In the genomic region with DNA sequence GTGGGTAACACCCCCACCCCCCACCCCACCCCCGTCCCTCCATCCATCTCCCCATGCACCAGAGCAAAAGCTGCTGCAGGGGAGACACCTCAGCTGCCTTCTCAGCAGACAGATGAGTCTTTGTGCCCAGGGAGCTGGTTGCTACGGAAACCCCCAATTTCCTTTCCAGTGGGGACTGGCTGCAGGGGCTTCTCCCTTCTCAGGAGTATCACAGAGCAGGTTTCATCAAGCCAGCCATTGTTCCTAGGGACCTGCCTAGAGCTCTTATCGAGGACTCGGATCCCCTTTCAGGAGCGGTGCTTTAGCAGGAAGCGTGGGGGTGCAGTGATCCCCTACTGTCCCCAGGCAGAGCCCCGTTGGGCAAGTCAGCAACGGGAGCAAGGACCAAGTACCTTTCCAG, we compare ENCODE assay signal across 10 mouse cellular contexts. TPM values are rescaled to one million over a fixed set of nuclear protein-coding genes. Genes with fewer than 3 reads are reported as not detected.
DNase-seq lines count a peak whose midpoint lies in the region; ATAC-seq and TF ChIP-seq lines count a peak whose summit lies in the region.
"Had no signal": no experiment of that assay in that cellular context is flagged by ENCODE, and none has a peak within 500 bp of the region (broad histone marks: within the 10 kb centered on the region; RNA-seq: fewer than 3 reads in every experiment).

No protein-coding gene starts in this region.

- no peak overlapping the region for H3K9ac ChIP-seq in embryonic facial prominence, embryonic 14.5 days (ENCODE audit: low read depth, low read length)
- H3K9ac ChIP-seq in hindbrain, embryonic 16.5 days (ENCODE audit: low read depth, low read length), result peak overlapping the region; percentile 20; the same call in 1 of the 2 replicates
- H3K9ac ChIP-seq in midbrain, postnatal 0 days (replicated peaks; ENCODE audit: low read length, poor library complexity, severe bottlenecking), result peak overlapping the region; percentile 39

- no peaks in the 10 kb centered on the region for H3K4me1 ChIP-seq in embryonic facial prominence, embryonic 14.5 days (ENCODE audit: control insufficient read depth, insufficient read depth, low read length)
- H3K4me1 ChIP-seq in hindbrain, embryonic 16.5 days (ENCODE audit: control insufficient read depth, insufficient read depth, low read depth, low read length), result peaks cover 3% of the 10 kb centered on the region; the same call in 1 of the 2 replicates
- H3K4me1 ChIP-seq in midbrain, postnatal 0 days (ENCODE audit: insufficient read depth, low read length), result peaks cover 5% of the 10 kb centered on the region; the same call in 1 of the 2 replicates

- peaks cover 48% of the 10 kb centered on the region for H3K36me3 ChIP-seq in embryonic facial prominence, embryonic 14.5 days (ENCODE audit: control insufficient read depth, insufficient read depth, low read length)
- H3K36me3 ChIP-seq in hindbrain, embryonic 16.5 days (ENCODE audit: control insufficient read depth, insufficient read depth, low read length), result peaks cover 16% of the 10 kb centered on the region
- H3K36me3 ChIP-seq in midbrain, postnatal 0 days (ENCODE audit: insufficient read depth, low read length), result peaks cover 39% of the 10 kb centered on the region

- peak; percentile 50 for ATAC-seq in embryonic facial prominence, embryonic 14.5 days (ENCODE audit: low read depth)
- ATAC-seq in hindbrain, embryonic 16.5 days, result peak; percentile 57
- peak; percentile 17; the same call in 1 of the 2 replicates for ATAC-seq in midbrain, postnatal 0 days (ENCODE audit: low FRiP score)
- ATAC-seq in cerebellum, adult (ENCODE audit: insufficient number of reproducible peaks, low FRiP score, low TSS enrichment), result no peak

- H3K27ac ChIP-seq in embryonic facial prominence, embryonic 14.5 days (replicated peaks; ENCODE audit: low read depth, low read length), result peak overlapping the region; percentile 68
- peak overlapping the region; percentile 68 for H3K27ac ChIP-seq in hindbrain, embryonic 16.5 days (ENCODE audit: low read depth, low read length)
- peak overlapping the region; percentile 85 for H3K27ac ChIP-seq in midbrain, postnatal 0 days (ENCODE audit: low read depth, low read length)

- WGBS in embryonic facial prominence, embryonic 14.5 days, result 26% methylated on average over 8 of the region's 8 CpGs
- WGBS in hindbrain, embryonic 16.5 days, result 39% methylated on average over 8 of the region's 8 CpGs
- WGBS in midbrain, postnatal 0 days, result 33% methylated on average over 8 of the region's 8 CpGs

- H3K4me2 ChIP-seq in embryonic facial prominence, embryonic 14.5 days (ENCODE audit: low read depth, low read length), result no peak overlapping the region
- H3K4me2 ChIP-seq in hindbrain, embryonic 16.5 days (ENCODE audit: low read length), result no peak overlapping the region
- no peak overlapping the region for H3K4me2 ChIP-seq in midbrain, postnatal 0 days (ENCODE audit: low read depth, low read length, poor library complexity, severe bottlenecking)

- no peaks in the 10 kb centered on the region for H3K9me3 ChIP-seq in embryonic facial prominence, embryonic 14.5 days (ENCODE audit: control insufficient read depth, low read length)
- H3K9me3 ChIP-seq in hindbrain, embryonic 16.5 days (ENCODE audit: control insufficient read depth, low read length), result no peaks in the 10 kb centered on the region
- no peaks in the 10 kb centered on the region for H3K9me3 ChIP-seq in midbrain, postnatal 0 days (ENCODE audit: low read length)

- no peak overlapping the region for H3K4me3 ChIP-seq in embryonic facial prominence, embryonic 14.5 days (ENCODE audit: low read depth, low read length)
- no peak overlapping the region for H3K4me3 ChIP-seq in hindbrain, embryonic 16.5 days (ENCODE audit: low read length)
- H3K4me3 ChIP-seq in midbrain, postnatal 0 days (ENCODE audit: low read depth, low read length), result no peak overlapping the region

- H3K27me3 ChIP-seq in embryonic facial prominence, embryonic 14.5 days (replicated peaks; ENCODE audit: control insufficient read depth, insufficient read depth, low read length), result no peaks in the 10 kb centered on the region
- H3K27me3 ChIP-seq in hindbrain, embryonic 16.5 days (replicated peaks; ENCODE audit: control insufficient read depth, insufficient read depth, low read length), result no peaks in the 10 kb centered on the region
- no peaks in the 10 kb centered on the region for H3K27me3 ChIP-seq in midbrain, postnatal 0 days (ENCODE audit: insufficient read depth, low read length)

- peak; percentile 43 to 50 for DNase-seq in layer of hippocampus, postnatal 10 days (ENCODE audit: low spot score in 2 of 2)
- DNase-seq in layer of hippocampus, adult 11-12 months (ENCODE audit: low spot score), result no peak
- DNase-seq in embryonic facial prominence, embryonic 14.5 days (ENCODE audit: low spot score), result peak; percentile 76
- DNase-seq in midbrain, postnatal 0 days (ENCODE audit: low spot score), result peak; percentile 65
- DNase-seq in cerebellum, postnatal 36 days, result no peak
- no peak for DNase-seq in right cerebral cortex, postnatal 14 days
- DNase-seq: heart, postnatal 10 days; lung, adult 2 months had no signal

- no peak for TF ChIP-seq CTCF in midbrain, postnatal 0 days (IDR thresholded peaks at IDR 0.05)

RNA-seq across cellular contexts. Expression of gene 1700088E04Rik, which starts 10.8 kb away (rescaled TPM):
- 10 to 100 TPM; 14.7 to 15.4 TPM for total RNA-seq in layer of hippocampus, postnatal 10 days (2021)
- polyA plus RNA-seq in embryonic facial prominence, embryonic 14.5 days (2014; fragmentation: Nextera tagmentation; extraction: Ambion mirVana), result 8.5 and 12.2 TPM in 2 replicates
- 18.0 and 20.2 TPM in 2 replicates for polyA plus RNA-seq in hindbrain, embryonic 16.5 days (2015; fragmentation: Nextera tagmentation; extraction: Ambion mirVana)
- total RNA-seq in midbrain, postnatal 0 days (2014; rRNA removed), result 9.5 and 11.7 TPM in 2 replicates
- 15.9 and 21.6 TPM in 2 replicates for polyA plus RNA-seq in midbrain, postnatal 0 days (2015; fragmentation: Nextera tagmentation; extraction: Ambion mirVana)

RNA-seq across cellular contexts. Expression of gene Polr2f, which starts 11.1 kb away (rescaled TPM):
- total RNA-seq in layer of hippocampus, postnatal 10 days (2021), result 100 to 1,000 TPM; 120 to 138 TPM
- polyA plus RNA-seq in embryonic facial prominence, embryonic 14.5 days (2014; fragmentation: Nextera tagmentation; extraction: Ambion mirVana), result 305 TPM in 2 replicates
- 258 and 285 TPM in 2 replicates for polyA plus RNA-seq in hindbrain, embryonic 16.5 days (2015; fragmentation: Nextera tagmentation; extraction: Ambion mirVana)
- total RNA-seq in midbrain, postnatal 0 days (2014; rRNA removed), result 59.7 and 67.5 TPM in 2 replicates
- 341 and 344 TPM in 2 replicates for polyA plus RNA-seq in midbrain, postnatal 0 days (2015; fragmentation: Nextera tagmentation; extraction: Ambion mirVana)

RNA-seq across cellular contexts. Expression of gene Sox10, which starts 13.2 kb away (rescaled TPM):
- total RNA-seq in layer of hippocampus, postnatal 10 days (2021), result 10 to 100 TPM; 35.7 to 38.0 TPM
- 16.2 and 17.7 TPM in 2 replicates for polyA plus RNA-seq in embryonic facial prominence, embryonic 14.5 days (2014; fragmentation: Nextera tagmentation; extraction: Ambion mirVana)
- 9.0 and 9.5 TPM in 2 replicates for polyA plus RNA-seq in hindbrain, embryonic 16.5 days (2015; fragmentation: Nextera tagmentation; extraction: Ambion mirVana)
- 19.2 and 21.1 TPM in 2 replicates for total RNA-seq in midbrain, postnatal 0 days (2014; rRNA removed)
- polyA plus RNA-seq in midbrain, postnatal 0 days (2015; fragmentation: Nextera tagmentation; extraction: Ambion mirVana), result 6.8 and 8.9 TPM in 2 replicates

RNA-seq across cellular contexts. Expression of gene Micall1, which starts 43.2 kb away (rescaled TPM):
- total RNA-seq in layer of hippocampus, postnatal 10 days (2021), result 10 to 100 TPM; 30.4 to 33.0 TPM
- 10.5 and 10.8 TPM in 2 replicates for polyA plus RNA-seq in embryonic facial prominence, embryonic 14.5 days (2014; fragmentation: Nextera tagmentation; extraction: Ambion mirVana)
- polyA plus RNA-seq in hindbrain, embryonic 16.5 days (2015; fragmentation: Nextera tagmentation; extraction: Ambion mirVana), result 11.6 and 13.9 TPM in 2 replicates
- 33.4 and 35.5 TPM in 2 replicates for total RNA-seq in midbrain, postnatal 0 days (2014; rRNA removed)
- polyA plus RNA-seq in midbrain, postnatal 0 days (2015; fragmentation: Nextera tagmentation; extraction: Ambion mirVana), result 8.9 and 10.3 TPM in 2 replicates

Comparison
In these comparisons a context has a peak if more than half of its experiments do, and no peak if none do; other contexts are left out.
1. DNase-seq: peak in layer of hippocampus, postnatal 10 days (2 of 2), embryonic facial prominence, embryonic 14.5 days (single experiment) and midbrain, postnatal 0 days (single experiment); none in layer of hippocampus, adult 11-12 months (single experiment), cerebellum, postnatal 36 days (0 of 2) and right cerebral cortex, postnatal 14 days (single experiment).
2. Peak in every context shown above with its lines, with median percentiles within 50 percentile points of each other: H3K27ac ChIP-seq.